Mouse (Mus musculus) adrenal gland, adult (tissue): ENCODE measurements around the gene Stab1.

ENCODE experiments used
- DNase-seq, 2 experiments: peaks; one replicate each; pipeline ENCODE4 v3.0.0; 2022 to 2023; ENCODE audit warnings: low spot score in 1 of 2; ENCODE audit not compliant: inconsistent age in 2 of 2

Stab1 gene

DNA sequence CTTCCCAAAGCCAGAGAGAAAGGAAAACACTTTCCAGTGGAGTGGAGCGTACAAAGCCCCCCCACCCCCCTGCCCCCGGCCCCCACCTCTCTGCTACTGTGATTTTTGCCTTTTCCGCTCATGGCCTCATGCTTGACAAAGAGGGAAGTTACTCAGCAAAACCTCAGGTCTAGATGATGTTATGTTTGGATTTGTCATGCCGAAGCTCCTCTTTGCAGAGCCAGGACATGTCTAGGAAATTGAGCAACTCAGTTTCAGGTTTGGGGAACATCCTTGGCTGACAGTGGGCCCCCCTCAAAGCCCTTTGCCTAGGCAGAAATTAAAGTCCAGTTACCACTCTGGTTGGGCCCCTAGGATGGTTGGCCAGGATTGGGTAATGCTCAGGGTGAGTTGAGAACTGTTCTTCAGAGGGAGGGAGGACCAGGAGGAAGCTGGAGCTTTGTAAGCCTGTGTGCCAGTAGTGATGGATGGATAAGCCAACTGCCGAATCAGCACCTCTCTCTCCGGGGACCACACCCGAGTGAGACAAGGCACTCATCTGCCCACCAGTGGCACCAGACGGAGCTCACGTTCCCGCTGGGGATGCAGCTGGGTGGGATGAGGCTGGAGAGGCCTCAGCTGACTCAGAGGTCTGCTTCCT lies 2.3 kb downstream of the Stab1 start:
- peak; percentile 50 to 73 for DNase-seq

DNA sequence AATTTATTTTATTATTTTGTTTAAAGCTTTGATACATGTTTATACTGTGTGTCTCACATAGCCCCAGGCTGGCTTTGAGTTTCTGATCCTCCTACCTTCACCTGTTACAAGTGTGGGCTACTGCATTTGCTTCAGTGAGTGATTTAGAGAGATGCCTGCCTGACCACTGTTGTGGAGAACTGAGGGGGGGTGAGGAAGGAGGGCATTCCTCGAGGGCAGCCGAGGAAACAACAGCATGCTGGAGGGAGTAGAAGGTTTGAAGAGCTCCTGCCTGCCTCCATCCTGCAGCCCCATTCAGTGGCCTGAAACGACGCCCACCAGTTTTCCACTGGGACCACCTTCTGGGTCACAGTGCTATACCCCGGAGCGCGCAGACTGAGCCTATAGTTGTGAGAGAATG lies 3.0 kb downstream of the Stab1 start:
- no peak for DNase-seq

DNA sequence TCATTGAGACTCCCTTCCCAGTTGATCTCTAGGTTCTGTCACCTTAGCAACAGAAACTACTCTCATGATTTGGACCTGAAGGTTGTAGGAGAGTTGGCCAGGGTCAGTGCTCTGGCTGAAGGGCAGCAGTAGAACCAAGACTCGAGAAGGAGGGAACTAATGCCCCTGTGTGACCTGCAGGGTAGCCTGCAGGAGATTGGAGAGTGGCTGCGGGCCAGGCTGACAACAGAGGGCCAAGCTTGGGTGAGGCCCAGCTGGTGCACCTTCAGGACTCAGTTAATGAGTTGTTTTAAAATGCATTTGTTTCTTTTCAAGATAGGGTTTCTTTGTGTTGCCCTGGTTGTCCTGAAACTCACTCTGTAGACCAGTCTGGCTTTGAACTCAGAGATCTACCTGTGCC lies 3.4 kb downstream of the Stab1 start:
- no peak for DNase-seq

DNA sequence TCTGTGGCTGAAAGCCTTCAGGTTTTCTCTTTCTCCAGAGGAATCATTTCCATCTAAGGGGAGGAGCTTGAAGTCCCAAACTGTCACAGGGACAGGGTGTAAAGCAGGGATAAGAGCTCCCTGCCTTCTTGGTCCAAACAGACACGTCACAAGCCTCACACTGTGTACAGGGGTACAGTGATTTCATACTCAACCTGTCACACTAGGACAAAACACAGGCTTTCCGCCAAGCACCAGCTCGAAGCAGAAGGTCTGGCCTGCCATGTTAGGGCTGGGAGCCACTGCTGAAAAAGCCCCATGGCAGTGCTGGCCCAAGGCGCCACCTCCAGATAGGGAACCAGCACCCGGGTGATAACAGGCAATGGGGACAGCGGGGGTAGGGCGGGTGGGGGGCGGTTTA lies 4.4 kb downstream of the Stab1 start:
- DNase-seq = no peak

DNA sequence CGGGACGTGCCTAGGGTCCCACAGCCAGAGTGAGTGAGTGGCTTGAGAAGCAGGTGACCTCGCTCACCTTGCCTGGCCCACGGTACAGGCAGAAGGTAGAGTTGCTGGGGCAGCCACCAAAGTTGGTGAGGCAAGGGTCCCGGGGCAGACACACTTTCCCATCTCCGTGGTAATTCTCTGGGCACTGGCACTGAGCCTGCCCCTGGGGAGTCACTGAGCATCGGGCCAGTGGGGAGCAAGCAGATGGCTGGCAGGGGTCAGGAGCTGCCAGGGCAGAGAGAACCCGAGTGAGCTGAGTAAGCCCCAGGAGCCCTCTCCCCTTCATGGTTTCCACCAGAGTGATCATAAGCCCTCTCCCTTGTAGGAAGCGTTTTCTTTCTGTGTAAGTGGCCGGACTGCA lies 6.8 kb downstream of the Stab1 start:
- no peak for DNase-seq

DNA sequence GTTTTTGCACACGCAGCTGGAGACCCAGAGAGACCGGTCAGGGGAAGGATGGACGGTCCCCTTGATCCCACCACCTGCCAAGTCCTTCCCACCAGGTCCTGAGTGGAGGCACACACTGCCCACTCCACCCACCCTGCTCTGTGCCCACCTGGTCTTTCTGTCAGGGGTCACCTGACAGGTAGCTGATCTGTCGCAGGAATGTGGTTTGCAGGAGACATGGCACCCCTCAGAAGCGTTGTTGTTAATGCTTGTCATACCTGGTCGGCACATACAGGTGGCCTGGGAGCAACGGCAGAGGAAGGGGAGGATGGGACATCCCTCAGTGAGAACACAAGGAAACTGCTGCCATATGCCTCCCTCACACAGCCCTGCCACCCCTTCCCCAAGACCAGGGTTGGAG lies 7.2 kb downstream of the Stab1 start:
- no peak for DNase-seq

DNA sequence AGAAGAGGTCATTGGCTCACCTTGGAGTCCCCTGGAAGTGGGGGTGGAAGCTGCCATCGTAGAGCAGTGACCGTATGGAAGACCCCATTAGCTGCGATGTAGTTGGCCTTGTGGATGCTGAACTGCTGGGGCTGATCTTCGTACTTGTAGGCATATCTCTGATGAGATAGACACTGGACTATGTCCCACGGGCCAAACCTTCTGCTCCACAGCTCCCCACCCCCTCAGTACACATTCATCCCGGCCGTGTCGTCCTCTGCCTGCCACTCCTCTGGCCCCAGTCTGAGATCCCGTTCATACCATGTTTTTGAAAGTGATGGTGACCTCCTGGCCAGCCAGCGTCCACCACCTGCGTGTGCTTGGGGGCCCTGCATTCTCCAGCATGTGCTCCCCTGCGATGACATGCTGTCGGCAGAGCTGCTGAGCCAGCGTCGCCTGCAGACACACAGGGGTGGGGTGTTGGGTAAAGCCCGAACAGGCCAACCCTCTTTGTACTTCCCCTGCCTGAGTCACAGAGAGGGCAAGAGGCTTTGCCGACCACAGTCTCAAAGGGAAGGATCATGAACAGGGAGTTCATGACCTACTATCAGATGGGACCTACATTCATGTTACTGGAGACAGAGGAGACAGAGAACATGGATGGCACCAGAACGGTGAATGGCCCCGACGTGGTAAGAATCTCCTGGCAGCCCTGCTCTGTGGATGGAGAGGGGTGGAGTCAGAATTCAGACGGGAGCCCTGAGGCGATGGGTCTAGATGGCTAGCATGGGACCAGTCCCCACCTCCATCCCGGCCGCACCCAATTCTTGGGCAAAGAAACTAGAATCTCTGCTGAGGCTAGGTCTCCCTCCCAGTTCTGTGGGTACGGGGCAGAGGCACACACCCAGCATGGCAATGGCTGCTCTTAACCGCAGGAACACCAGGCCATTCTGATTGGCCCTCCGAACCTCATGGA lies 8.0 kb downstream of the Stab1 start:
- no peak for DNase-seq

DNA sequence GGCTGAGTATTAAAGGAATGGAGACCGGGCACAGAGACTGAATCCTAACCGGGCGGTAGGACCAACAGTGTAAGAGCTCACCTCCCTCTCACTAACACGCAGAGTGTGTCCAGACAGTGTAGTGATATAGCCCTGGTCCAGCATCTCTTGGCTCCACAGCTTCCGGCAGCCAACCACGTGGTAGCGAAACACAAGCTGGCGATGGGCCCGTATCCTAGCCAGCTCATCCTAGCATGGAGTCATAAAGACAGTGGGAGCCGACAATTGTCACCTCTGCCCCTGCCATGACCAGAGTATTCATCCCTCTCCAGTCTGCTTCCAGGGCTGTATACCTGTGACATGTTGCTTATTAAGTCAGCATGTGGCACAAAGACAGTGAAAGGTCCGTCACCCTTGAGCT lies 22.7 kb downstream of the Stab1 start:
- DNase-seq = no peak

DNA sequence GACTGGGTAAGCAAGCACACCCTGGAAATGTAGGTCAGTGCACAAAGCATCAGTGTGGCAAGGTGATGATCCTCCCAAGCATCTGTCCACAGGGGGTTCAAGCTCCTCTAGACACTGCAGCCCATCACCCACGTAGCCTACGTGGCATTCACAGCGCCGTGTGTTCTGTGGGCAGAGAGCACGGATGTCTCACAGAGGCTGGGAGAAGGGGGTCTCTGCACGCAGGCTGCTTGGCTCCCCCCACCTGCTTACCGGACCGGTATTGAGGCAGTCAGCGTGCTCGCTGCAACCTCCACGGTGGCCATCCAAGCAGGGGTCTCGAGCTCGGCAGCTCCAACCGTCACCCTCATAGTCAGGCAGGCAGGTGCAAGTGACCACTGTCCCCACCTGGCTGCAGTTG lies 27.4 kb downstream of the Stab1 start:
- DNase-seq = no peak

DNA sequence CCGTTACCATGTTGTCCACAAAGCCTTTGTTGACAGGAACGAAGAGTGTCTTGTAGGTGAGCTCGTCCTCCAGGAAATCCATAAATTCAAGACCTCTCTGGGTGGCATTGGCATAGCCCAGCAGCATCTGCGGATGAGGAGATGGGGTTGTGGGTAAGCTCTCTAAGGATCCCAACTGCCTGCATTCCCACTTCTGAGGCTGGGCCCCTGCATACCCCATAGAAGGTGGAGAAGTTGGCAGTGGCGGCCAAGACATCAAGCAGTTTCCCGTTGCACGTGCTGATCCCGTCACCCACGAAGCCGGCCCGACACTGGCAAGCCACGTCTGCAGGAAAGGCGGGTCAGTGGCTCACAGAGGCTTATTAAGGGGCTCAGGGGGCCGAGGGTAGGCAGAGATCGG lies 28.3 kb downstream of the Stab1 start:
- DNase-seq = no peak

DNA sequence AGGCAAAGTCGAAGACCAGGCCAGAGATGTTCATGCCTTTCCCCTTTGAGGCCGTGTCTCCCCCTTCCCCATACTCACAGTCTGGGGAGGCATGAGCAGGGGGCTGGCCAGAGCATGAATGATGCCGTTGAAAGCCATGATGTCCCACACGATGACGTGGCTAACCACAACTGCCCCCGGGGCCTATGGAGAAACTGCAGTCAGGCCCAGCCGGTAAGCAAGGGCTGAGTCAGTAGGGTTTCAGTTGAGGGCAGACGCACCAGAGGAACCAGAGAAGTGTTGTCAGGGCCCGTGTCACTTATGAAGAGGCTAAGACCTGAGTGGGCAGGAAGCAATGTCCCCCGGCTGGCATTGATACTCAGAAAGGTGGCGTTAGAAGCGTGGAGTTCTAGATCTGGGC lies 28.8 kb downstream of the Stab1 start:
- no peak for DNase-seq

DNA sequence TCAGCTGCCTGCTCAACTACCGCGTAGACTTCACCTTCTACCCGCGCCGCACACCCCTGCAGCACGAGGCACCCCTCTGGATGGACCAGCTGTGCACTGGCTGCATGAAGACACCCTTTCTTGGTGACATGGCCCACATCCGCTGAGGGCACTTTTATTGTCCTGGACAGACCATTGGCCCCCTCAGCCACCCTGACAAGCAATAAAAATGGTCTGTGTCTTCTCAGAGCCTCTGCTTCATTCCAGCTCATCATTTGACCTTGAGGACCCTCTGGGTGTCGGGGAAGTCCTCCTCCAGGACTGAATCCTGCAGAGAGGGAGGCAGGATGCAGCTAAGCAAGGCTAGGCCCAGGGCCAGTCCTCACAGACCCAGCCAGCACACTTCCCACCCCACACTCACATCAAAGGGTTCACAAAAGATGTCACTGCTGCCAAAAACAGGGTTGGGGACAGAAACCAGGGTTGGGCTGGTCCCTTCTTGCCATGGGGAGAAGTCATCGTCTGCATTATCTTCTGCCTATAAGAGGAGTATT lies 29.5 kb downstream of the Stab1 start:
- no peak for DNase-seq

DNA sequence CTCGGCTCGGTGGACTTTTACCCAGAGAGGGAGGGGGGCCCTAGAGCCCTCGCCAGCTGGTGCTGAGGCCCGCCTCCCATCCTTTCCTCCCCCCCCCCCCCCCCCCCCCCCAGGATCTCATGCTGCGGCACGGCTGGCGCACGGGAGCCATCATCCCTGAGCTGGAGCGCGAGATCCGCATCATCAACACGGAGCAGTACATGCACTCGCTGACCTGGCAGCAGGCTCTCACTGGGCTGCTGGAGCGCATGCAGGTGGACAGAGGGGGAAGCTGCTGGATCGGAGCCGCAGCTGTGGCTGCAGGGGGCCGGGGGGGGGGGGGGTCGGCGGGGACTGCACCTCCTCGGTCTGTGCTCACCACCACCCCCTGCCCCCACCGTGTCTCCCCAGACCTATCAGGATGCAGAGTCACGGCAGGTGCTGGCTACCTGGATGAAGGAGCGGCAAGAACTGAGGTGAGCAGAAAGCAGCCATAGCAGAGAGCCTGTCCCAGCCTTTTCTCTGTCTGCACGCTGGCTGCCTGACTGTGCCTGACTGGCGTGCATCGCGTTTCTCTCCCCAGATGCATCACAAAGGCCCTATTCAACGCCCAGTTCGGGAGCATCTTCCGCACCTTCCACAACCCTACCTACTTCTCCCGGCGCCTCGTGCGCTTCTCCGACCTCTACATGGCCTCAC lies 30.1 kb downstream of the Stab1 start:
- no peak for DNase-seq

DNA sequence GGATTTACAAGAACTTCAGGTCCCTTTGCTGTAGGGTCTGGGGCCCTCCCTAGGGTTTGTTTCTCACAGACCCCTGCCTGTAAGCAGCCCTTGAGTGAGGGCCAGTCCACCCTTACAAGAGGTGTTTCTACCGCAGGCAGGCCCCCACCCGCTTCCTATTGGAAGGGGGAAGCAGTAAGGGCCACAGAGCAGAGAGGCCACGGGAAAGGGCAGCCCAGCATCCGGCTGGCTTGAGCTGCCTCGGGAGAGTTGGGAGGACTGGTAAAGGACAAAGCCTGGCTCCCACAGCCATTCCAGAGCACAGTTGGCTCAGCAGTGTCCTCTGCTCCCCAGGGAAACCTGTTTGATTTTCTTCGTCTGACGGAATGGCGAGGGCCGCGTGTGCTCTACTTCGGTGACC lies 30.6 kb downstream of the Stab1 start:
- peak; percentile 41 to 58 for DNase-seq

DNA sequence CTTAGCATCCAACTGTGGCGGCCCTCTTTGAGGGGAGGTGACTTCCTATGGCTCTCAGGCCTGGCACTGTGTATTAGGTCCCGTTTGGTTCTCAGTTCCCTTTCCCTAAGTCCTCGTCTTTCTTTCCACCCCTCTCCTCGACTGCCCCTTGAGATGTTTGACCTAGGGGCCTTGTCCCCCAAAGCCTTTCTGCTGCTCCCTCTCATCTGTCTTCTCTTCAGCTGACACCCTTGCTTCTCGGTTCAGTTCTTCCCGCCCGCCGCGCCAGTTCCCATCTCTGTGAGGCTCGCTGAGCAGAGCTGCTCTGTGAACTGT lies 31.2 kb downstream of the Stab1 start:
- DNase-seq = no peak

DNA sequence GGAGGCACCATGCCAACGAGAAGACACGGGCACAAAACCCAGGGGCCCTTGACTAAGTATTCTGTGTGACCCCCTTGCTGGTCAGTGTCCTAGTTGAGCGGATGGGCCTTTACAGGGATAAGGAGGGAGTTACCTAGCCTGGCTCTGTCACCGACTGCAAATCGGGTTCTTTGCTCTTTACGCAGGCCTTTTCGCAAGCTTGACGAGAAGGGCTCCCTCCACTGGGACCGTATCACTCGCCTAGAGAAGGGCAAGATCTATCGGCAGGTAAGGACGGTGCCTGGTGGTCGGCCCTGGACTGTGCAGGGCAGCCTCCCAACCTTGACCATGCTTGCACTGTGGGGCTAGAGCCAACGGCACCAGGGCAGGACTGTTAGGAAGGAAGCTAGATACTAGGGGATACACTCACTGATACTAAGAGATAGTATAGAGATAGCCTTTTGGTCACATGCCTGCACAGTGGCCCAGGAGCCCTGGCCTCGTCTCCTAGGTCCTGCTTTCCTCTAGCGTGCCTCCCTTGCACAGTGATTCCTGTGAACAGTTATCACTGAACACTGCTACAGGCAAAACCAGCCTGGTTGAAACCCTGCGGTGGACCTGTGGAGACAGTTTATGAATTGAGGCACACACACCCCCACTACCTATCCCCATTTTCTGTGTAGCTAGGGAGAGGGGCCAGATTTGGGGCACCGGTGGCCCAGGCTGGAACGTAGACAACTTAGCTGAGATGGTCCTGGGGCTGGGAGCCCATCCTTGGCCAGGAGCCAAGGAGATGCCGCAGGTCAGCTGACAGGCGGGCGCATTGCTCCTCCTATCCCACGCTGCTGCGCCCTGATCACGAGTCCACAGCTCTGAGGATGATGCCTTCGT lies 31.8 kb downstream of the Stab1 start:
- no peak for DNase-seq

DNA sequence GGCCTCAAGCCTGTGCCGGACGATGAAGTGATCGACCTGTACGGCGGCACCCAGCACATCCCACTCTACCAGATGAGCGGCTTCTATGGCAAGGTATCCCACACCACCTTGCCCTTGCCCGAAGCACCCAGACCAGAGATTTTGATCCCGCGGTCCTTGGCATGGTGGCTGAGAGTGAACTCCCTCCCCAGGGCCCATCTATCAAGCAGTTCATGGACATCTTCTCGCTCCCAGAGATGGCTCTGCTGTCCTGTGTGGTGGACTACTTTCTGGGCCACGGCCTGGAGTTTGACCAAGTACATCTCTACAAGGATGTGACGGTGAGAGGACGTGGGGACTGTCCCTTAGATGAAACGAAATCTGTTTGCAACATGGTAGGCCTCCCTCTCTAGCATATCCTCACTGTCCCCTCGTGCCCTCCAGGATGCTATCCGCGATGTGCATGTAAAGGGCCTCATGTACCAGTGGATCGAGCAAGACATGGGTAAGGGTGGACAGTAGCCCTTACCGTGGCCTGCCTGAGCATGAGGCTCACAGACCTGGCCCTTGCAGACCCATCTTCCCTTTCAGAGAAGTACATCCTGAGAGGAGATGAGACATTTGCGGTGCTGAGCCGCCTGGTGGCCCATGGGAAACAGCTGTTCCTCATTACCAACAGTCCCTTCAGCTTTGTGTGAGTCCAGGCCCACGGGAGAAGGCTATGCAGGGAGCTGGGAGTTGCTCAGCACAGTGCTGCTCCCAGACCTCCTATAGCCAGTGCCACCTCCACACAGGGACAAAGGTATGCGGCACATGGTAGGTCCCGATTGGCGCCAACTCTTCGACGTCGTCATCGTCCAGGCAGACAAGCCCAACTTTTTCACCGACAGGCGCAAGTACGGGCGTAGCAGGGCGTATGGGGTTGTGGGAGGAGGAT lies 32.7 kb downstream of the Stab1 start:
- no peak for DNase-seq

DNA sequence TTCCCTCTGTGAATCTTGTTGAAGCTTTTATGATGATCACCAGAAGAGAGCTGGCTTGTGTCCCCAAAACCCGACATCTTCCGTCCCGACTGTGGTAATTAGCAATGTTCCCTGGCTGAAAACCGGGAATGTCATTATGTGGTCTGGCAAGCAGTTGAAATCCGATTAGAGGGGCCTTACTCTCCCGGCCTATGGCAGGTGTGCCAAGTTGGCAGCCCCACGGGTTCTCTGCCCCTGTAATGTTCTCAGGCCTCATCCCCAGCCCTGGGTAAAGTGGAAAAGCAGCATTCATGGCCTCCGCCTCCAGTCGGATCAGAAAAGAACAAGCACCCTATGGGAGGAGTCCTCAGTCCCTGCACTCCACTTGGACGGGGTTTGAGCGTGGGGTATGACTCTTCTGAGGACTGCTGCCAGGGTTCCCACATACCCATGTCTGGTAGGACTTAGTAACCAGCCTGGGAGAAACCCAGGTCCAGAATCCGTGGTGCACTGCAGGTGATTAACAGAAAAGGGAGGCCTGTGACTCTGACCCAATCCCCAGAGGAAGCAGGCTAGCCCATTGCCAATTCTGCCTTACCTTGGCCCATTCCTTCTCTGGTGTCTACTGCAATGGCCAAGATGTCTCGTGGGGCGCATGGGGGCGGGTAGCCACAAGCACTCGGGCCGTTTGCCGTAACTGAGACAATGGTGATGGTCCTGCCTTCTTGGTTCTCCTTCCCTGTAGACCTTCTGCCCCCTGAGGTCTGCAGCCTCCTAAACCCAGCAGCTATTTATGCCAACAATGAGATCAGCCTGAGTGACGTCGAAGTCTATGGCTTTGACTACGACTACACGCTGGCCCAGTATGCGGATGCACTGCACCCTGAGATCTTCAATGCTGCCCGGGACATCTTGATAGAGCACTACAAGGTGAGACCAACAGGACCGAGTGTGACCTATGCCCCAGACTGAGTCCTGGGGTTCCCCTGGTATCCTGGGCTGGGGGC lies 34.1 kb downstream of the Stab1 start:
- peak; percentile 44 to 60 for DNase-seq
